Mouse (Mus musculus) T-helper 1 cell (primary cell): ENCODE results near the gene Slc10a1.

ENCODE experiments used
- in situ Hi-C: fragments of 300-600 bp; cut with MboI, MseI; formaldehyde crosslinking; loops from one replicate; pipeline ENCODE4 v1.15.1; 2025; ENCODE audit warnings: high pct_unique_total_duplicates

Slc10a1 gene

GRCm38 (mm10) chr12:80968605-80969004, at the start of gene Slc10a1:
Slc10a1 (minus strand) TSS chr12:80968705.
- in situ Hi-C loops, result loop anchor here (25.0 kb wide), 2 partner anchors 519 to 619 kb away; partner anchors contain the start of genes Cox16 and Med6

DNA sequence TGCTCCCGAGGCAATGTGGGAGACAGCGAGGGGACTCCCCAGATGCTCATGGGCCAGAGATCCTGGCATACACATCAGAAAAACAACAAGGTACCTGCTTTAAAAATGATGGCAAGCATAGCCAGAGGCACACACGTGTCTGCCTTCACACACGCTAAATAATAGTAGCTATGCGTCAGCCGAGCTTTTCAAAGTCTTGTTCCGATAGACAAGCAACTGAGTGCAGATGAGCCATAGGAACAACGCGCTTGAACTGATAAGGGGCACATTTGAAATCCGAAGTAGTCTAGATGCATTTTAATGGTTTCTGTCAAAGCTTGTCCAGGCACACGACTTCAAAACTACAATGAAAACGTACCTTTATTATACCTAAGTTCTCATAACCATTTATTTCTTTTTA, 49.1 kb upstream of the Slc10a1 start:
- in situ Hi-C loops, result no loop called here

DNA sequence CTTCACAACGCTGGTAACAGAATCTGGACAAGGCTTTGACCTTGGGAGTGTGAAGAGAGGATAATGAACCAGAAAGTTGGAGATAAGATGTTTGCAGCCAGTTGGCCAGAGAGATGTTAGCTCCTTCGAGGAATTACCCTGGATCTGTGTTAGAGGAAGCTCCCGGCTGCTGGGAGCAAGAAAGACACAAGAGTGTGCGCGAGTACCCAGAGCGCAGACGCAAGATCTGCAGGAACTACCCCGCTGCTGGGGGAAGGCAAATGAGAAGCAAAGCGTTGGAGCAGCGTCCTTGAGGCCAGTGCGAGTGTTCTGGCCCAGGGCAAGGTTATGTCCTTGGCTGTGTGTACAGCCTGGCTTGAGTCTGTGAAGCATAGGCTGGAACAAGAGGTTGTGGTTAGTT, 45.0 kb upstream of the Slc10a1 start:
- in situ Hi-C loops, result no loop called here

DNA sequence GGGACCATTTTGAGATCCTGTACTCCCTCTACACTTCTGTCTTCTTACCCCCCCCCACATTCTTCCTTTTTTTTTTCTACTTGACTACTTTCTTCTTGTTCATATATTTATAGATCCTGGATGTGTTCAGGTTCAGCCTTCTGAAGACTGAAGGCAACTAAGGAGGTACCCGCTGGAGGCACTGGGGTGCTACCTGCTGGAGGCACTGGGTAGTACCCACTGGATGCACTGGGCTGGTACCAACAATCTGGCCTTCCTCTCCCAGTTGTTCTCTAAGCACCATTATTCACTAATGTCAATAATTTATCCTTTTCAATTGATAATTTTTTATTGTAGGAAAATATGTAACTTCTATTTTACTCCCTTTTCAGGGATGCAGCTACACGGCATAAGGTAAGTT, 43.5 kb upstream of the Slc10a1 start:
- in situ Hi-C loops, result no loop called here

GRCm38 (mm10) chr12:81009813-81010212, 41.3 kb upstream of the Slc10a1 start:
- in situ Hi-C loops, result no loop called here

DNA sequence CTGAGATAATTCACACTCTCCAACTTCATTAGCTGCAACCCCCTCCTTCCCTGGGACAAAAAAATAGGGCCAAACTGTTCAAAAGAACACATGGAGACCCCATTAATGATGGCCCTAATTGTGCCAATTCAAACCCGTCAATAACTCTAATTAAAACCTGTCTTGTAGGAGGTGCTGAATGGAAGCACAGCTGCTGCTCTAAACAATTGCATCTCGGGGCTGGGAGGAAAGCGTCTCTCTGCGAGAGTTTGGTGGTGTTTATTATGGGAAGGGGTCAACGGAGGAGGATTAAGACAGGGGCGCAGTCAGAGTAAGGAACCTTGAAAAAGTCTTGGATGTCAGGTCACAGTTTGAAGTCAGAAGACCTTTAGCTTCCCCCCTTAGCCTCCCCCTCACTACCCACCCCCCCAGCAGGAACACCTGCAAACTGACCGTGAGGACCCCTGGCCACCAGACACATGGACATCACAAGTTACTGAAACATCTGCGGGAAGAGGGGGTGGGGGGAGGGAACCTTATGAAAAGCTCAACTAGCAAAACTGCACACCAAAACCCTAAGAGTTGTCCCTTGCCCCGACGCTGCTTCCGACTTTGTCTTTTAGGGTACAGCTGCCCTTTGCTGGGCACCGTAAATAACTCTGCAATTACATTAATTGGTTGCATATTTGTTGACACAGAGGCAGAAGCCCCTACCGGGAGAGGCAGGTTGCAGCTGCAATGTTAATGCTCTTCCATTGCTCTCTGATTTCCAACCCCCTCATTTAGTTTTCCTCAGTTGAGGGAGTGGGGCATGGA, 34.5 kb upstream of the Slc10a1 start:
- in situ Hi-C loops, result no loop called here

- in situ Hi-C loops, result no loop called here
These were observed 32.4 kb upstream of the Slc10a1 start for GRCm38 (mm10) chr12:81000924-81001323.

DNA sequence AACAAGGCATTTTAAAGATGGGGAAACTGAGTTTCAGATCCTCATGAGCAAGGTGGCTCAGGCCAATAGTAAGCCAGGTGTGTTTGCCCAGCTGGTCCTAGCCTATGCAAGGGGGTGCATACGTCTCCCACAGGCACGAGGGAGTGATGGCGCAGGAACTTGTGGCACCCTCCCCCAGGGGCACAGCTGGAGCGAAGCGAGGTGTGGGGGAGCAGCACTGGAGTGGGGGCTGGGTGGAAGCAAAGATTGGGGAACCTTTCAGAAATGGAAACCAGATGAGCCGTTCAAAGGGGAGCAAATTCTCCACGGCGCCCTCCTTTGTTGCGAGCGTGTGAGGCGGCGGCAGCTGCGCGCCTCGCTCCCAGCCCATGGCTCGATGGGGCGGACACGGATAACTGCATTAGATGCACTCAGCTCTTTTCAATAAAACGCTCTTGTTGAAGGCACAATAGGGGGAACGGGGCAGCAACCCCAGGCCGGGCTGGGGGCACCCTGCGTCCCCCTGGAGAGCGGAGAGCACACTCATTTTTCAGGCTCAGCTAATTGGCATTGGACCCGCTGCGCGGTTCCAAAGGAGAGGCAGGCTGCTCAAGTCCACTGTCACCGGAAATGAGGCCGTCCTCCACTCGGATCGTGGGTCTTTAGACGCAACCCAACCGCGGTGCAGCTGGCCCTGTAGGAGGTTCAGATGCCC, 30.2 kb upstream of the Slc10a1 start:
- in situ Hi-C loops, result no loop called here

GRCm38 (mm10) chr12:80997652-80998051, 29.1 kb upstream of the Slc10a1 start:
- in situ Hi-C loops, result no loop called here

DNA sequence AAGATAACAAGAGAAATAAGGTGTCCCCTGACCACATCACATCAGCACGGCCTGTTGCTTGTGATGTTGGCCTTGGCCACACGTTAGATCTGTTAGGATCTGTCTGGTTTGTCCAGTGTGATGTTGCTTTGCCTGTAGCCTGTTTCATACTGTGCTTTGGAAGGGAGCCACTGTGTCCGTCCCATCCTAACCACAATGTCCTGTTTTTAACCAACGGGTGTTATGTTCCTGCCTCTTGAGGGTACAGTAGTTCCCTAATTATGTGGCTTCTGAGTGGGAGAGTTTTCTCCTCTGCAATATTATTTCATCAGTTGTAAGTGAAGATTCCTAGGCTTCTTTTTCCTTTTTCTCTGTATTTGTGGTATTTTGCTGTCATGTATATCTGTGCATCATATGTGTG, 26.8 kb upstream of the Slc10a1 start:
- in situ Hi-C loops, result no loop called here

DNA sequence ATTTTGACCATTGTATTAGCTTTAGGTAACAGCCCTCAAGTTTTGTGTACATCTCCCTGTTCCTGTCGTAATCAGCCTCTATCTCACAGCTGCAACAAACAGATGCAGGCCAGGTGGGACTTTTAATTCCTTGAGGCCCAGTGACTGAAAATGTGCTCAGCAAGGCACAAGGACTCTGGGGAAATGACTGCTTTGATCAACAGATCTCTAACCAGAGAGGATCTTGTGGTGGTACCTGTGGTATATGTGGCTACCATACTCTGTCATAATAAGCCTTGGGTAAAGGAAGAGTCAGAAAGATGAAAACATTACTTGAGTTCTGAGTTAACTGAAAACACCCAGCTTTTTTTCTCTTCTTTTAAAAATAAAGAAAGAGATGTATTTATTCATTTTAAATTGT, 25.3 kb upstream of the Slc10a1 start:
- in situ Hi-C loops, result loop anchor here (5.0 kb wide), 1 partner anchor 404 kb away; no protein-coding TSS in a partner anchor

- in situ Hi-C loops, result loop anchor here (5.0 kb wide), 1 partner anchor 405 kb away; no protein-coding TSS in a partner anchor
These were observed 24.1 kb upstream of the Slc10a1 start for GRCm38 (mm10) chr12:80992540-80993122.

GRCm38 (mm10) chr12:80991806-80992205, 23.3 kb upstream of the Slc10a1 start:
- in situ Hi-C loops, result loop anchor here (5.0 kb wide), 1 partner anchor 405 kb away; no protein-coding TSS in a partner anchor

GRCm38 (mm10) chr12:80990901-80991445, 22.5 kb upstream of the Slc10a1 start:
- in situ Hi-C loops, result loop anchor here (5.0 kb wide), 1 partner anchor 406 kb away; no protein-coding TSS in a partner anchor

DNA sequence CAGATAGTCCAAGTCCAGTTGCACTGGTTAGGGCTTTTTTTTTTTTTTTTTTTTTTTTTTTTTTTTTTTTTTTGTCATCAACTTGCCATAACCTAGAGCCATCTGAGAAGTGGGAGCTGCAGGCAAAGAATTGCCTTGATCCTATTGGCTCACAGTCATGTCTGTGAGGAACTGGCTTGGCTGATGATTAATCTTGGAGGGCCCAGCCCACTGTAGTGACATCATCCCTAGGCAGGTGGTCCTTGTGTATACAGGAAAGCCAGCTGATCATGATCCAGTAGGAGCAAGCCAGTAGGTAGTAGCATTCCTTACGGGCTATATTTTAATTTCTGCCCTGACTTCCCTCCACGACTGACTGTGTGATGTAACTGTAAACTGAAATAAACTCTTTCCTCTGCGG, 19.8 kb upstream of the Slc10a1 start:
- in situ Hi-C loops, result loop anchor here (5.0 kb wide), 1 partner anchor 199 kb away; no protein-coding TSS in a partner anchor

- in situ Hi-C loops, result loop anchor here (5.0 kb wide), 1 partner anchor 201 kb away; no protein-coding TSS in a partner anchor
These were observed 18.1 kb upstream of the Slc10a1 start for GRCm38 (mm10) chr12:80986628-80987027.

GRCm38 (mm10) chr12:80983695-80984094, 15.2 kb upstream of the Slc10a1 start:
- in situ Hi-C loops, result no loop called here

GRCm38 (mm10) chr12:80982326-80982725, 13.8 kb upstream of the Slc10a1 start:
- in situ Hi-C loops, result no loop called here

DNA sequence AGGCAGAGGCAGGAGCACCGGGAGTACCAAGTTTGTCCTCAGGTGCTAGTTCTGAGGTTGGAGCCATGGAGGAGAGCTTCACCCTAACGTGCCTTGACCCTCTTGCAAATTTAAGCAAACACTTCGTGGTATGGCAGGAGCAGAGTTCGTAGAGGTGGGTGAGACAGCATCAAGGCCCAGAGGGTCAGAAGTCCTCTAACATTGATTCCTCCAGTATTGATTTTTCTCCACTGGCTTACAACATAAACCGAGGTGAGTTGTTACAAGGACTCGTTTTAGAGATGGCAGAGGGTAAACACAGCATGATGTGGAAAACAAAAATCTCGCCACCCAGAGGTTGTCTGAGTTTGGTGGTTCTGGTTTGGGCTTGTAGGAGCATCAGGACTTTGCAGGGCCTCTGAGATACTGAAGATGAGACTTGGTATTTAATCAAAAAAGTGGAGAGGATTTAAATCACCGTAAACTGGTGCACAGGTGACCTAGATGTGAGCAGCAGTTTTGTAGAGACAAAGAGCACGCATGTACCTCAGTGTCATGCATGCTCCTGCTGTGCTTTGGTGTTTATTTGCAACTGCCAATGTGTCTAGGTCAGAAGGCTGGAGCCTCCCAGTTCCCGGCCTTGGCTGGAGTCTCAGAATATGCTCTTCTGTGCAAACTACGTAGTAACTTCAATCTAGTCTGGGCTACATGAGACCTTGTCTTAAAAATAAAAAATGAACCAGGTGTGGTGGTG, 7.6 kb upstream of the Slc10a1 start:
- in situ Hi-C loops, result no loop called here

DNA sequence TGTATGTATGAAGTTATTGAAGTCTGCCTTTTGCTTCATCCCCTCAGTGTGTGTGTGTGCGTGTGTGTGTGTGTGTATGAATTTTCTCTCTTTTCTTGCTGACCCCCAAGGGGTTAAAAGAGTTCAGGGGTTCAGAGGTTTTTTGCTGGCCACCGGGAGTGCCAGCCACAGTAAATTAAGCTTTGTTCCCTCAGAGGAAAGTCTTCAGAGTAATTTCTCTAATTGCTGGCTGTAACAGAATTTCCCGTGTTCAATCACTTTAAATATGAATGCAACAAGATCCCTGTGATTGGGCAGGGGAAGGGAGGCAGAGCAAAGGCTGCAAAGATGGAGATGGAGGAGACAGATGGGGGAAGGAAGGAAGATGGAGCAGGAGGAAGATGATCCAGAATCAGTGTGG, 3.3 kb upstream of the Slc10a1 start:
- in situ Hi-C loops, result loop anchor here (25.0 kb wide), 2 partner anchors 516 to 616 kb away; partner anchors contain the start of genes Cox16 and Med6

DNA sequence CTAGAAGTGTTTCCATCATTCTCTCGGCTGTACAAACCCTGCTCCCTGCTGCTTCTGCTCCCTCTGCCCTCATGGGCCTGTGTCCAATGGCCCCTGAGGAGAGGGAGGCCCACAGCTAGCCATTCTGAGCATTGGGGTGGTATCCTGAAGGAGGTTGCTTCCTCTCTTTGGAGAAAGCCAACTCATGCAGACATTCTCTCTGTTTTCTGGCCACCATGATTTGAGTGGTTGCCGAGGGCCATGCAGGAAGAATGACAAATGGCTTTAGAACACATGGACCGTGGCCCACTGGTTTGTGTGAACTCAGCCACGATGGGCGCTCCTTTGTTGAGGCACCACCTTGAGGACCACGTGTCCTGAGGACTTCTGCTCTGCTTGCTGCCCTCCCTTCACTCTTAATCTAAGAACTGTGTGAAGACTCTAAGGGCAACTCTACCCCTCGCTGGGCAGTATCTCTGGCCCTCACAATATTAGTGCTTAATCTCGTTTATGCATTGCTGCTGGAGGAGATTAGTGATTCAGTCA, 1.7 kb upstream of the Slc10a1 start:
- in situ Hi-C loops, result loop anchor here (25.0 kb wide), 2 partner anchors 517 to 617 kb away; partner anchors contain the start of genes Cox16 and Med6
